Mouse (Mus musculus) cortical plate, adult 2 months (tissue): ENCODE measurements around the gene Tnk1.

Source experiments
- CTCF ChIP-seq: fragments of 200-500 bp; IDR thresholded peaks from 2 replicates; pipeline ENCODE4 v1.5.1; 2011; ENCODE audit warnings: mild to moderate bottlenecking, control low read depth, low read length; ENCODE audit not compliant: insufficient read depth; ENCODE audit errors: extremely low read depth
- POLR2A ChIP-seq: fragments of 200-500 bp; IDR thresholded peaks from 2 replicates; pipeline ENCODE4 v1.6.1; 2011; ENCODE audit warnings: mild to moderate bottlenecking, low read length, control low read depth; ENCODE audit not compliant: insufficient read depth; ENCODE audit errors: extremely low read depth

DNA sequence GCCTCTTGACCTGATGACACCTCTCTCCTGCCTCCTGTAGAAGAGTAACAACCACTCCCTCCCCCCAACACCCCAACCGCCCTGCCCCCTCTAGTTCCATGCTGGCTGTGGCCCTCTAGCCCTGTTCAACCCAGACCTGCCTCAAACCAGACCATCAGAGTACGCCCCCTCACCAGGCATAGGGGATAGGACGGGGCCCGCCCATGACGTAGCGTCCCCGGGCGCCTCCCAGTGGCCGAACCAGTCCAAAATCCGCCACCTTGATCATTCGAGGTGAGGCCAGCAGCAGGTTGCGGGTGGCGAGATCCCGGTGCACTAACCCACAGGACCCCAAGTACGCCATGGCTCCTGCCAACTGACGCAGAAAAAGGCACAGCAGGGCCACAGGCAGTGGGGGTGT, 3.2 kb downstream of the Tnk1 start:
- TF ChIP-seq CTCF (no peak), POLR2A (no peak)
